Mouse (Mus musculus) layer of hippocampus, adult 9-10 months (tissue): Measurements from ENCODE around the gene Clps.
A peak's percentile ranks its signal among the peaks of the same experiment; 100 is the strongest.
"Not testable (repeated sequence)": the region's sequence is repeated elsewhere in the genome, so short reads cannot be mapped to it uniquely, and the experiment has no call there.

Source experiments
- DNase-seq: peaks from one replicate; pipeline ENCODE4 v3.0.0; 2022; ENCODE audit warnings: low spot score

The Clps gene

GRCm38 (mm10) chr17:28560598-28560997 lies at the start of gene Clps:
Gene Clps, minus strand, starts transcription at chr17:28560766.
- no peak for DNase-seq

- DNase-seq: no peak
Observed at GRCm38 (mm10) chr17:28609543-28609942, 49.0 kb upstream of the Clps start.

DNA sequence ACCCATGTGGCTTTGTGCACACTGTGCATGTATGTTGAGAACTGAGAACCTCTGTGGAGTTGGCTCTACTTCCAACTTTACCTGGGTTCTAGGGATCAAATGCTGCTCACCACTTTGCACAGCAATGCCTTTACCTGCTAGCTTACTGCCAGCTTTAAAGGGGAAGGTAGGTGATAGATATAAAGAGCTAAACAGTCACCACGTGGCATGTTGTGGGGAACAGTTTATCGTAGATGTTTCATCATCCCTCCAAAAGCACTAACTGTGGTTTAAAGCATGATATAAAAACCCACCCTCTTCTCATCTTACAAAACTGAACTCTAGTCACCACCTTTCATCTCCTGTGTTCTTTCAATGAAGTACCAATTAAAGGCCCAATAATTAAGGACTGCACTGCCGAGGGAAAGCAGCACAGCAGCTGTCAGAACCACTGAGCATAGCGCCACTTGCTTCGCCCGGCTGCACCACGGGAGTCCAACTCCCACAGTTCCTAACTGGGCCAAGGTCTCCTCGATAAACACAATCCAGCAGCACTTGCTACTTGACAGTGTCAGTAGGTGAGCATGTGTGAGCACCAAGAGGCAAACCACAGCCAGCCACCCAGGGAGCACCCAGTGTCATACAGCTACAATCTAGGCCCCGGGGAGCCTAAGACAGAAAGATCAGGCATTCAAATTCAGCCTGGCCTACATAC lies 41.1 kb upstream of the Clps start:
- no peak for DNase-seq

DNA sequence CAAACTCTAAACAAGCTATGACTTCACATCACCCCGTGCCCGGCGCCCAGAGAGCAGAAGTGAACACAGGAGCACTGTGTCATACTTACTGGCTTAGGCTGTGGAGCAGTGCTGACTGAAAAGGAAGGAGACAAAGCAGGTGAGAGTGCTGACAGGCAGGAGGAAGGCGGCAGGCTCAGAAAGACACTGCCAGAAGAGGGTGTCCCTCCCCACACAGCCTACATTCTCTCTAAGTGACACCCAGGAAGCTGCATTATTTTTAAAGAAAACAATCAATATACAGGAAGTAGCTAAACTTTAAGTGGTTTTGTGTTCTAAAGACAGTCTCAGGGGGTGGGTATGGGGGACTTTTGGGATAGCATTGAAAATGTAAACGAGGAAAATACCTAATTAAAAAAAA lies 40.2 kb upstream of the Clps start:
- no peak for DNase-seq

GRCm38 (mm10) chr17:28593965-28594364 lies 33.4 kb upstream of the Clps start:
- DNase-seq: no peak

DNA sequence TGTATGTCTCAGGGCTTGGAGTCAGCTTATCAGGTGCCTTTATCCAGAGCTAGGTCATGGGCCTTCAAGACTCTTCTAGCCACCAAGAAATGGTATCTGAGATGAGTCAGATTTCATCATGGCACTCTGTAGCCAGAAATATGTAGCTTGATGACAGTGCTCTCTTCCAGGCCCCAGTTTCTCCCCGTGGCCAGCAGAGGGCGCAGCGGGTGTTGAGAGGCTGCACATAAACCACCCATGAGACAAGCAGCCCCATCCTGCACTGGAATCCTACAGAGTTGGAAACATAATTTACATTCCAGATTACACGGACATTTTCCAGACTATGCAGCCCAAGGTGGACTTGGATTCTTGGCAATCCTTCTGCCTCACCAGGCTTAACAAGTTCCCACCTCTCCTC lies 32.4 kb upstream of the Clps start:
- peak; percentile 38 for DNase-seq

DNA sequence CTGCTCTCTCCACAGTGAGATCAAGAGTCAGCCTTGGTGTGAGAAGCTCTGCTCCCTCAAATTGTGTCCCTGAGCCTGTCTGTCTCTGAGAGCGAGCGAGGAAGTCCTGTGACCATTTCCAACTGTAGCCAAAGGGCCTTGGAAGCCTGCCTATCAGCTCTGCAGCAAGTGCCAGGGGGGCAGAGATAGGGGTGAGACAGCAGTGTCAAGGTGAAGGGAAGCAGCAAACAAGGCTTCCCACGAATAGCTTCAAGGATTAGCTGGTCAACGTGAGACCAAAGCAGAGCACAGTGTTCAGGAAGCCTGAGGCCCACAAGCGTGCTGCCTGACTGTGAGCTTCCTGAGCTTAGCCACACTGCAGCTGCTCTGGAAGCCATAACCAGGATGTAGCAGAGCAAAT lies 30.9 kb upstream of the Clps start:
- DNase-seq: no peak

GRCm38 (mm10) chr17:28590596-28590995 lies 30.0 kb upstream of the Clps start:
- DNase-seq: no peak

DNA sequence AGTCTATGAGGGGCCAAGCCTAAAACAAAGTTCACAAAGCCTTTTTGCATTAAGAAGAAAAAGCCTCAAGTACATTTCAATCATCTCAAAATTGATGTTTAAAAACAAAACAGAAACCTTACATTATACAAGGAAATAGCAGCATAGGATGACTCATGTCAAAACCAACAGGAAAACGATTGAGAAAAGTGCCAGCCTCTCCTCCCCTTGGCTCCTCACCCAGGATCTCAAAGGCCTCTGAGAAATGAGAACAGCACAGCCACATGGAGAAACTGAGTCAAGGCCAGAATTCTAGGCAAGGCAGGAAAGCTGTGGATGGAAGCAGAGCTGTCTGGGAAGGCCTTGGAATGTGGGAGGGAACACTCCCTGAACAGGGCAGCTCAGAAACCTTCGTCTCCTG lies 28.0 kb upstream of the Clps start:
- DNase-seq: no peak

DNA sequence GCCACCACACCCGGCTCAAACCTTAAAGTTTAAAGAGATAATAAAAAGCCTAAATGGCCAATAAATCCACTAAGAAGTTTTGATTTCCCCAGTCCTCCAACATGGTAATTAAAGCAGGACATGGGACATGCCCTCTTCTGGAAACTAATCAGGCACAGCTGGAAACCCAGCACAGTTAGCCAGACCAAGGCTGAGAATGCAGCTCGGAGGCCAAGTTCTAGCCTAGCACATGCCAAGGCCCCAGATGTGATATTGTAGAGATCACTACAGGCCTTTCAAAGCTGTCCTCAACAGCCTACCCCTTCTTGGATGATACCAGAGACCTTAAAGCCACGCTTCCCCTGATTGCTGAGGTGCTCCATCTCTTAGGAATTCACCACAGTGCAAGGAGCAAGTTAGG lies 25.9 kb upstream of the Clps start:
- no peak for DNase-seq

- no peak for DNase-seq
Observed at GRCm38 (mm10) chr17:28581056-28581455, 20.5 kb upstream of the Clps start.

GRCm38 (mm10) chr17:28580396-28580795 lies 19.8 kb upstream of the Clps start:
- no peak for DNase-seq

GRCm38 (mm10) chr17:28575244-28576125 lies 14.9 kb upstream of the Clps start, which contains the start of gene Lhfpl5:
Gene Lhfpl5, plus strand, starts transcription at chr17:28575641.
- DNase-seq: no peak

DNA sequence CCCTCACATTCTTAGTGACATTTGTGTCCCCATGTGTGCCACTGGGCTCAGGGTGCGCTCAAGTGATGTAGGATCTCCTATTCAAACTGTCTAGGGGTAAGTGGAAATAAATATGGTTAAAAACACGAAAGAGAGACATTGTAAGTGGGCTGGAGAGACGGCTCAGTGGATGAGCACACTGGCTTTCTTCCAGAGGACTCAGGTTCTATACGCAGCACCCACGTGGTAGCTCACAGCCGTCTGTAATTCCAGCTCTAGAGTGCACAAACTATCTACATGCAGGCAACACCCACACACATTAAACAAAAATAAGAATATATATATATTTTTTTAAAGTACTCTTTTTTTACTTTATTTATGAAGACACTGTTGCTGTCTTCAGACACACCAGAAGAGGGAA lies 12.4 kb upstream of the Clps start:
- no peak for DNase-seq

GRCm38 (mm10) chr17:28572521-28572920 lies 12.0 kb upstream of the Clps start:
- DNase-seq: no peak

- DNase-seq: no peak
Observed at GRCm38 (mm10) chr17:28571868-28572267, 11.3 kb upstream of the Clps start.

- DNase-seq: no peak
Observed at GRCm38 (mm10) chr17:28567541-28567940, 7.0 kb upstream of the Clps start.

GRCm38 (mm10) chr17:28565181-28565580 lies 4.6 kb upstream of the Clps start:
- DNase-seq: no peak

- no peak for DNase-seq
Observed at GRCm38 (mm10) chr17:28561613-28562012, 1.0 kb upstream of the Clps start.

- no peak for DNase-seq
Observed at GRCm38 (mm10) chr17:28557772-28558171, 2.8 kb downstream of the Clps start.

DNA sequence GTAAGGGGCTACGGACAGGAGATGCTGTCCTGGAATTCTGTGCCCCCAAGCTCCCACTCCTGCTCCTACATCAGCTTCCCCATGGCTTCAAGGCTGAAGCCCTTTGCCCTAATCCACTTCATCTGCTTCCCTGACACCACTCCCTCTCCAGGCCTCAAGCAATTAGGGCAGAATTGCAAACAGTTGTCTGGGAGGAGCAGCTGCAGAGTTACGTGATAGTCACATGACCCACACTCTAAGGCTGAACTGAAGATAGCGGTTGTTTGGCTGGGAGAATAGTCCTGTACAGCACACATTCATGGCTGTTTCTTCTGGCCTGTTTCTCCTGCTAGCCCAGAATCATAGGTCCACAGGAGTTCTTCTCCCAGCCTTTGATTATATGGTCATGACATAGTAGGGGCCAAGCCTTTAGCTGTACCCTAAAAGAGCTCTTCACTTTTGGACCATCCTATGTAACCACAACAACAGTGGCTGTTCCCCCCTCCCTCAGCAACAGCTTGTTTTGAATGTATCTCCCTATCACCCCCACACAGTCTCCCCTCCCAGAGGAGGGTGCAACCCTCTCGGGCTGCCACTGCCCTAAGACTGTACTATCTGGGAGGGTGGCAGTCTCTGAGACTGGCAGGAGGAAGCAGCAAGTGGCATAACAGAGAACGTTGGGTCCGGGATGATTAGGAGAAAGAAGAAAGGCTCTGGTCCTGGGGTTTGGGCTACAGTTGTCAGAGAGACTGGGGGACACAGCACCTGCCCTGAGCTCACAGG lies 3.8 kb downstream of the Clps start:
- no peak for DNase-seq

GRCm38 (mm10) chr17:28554021-28554420 lies 6.5 kb downstream of the Clps start:
- DNase-seq: not testable (repeated sequence)
